Mouse (Mus musculus): ENCODE measurements at regions not wholly inside any gene's neighbourhood (a gene's known extent, or its start where the extent isn't known, plus 50 kb on each side); places are given as distances from the start of the nearest gene placed in this dataset.

- TF ChIP-seq CTCF (IDR thresholded peaks at IDR 0.05; ENCODE audit: extremely low read depth, insufficient read length, insufficient replicate concordance, low read depth, low read length) (no peak), POLR2A (IDR thresholded peaks at IDR 0.05; ENCODE audit: low read depth, low read length) (no peak)
These were observed 537.9 kb upstream of the Jag1 start for GRCm38 (mm10) chr2:137654296-137654695.
